Mouse (Mus musculus) heart, embryonic 12.5 days (tissue): ENCODE measurements around the gene Creb5. TPM values are rescaled to one million over a fixed set of nuclear protein-coding genes. Genes with fewer than 3 reads are reported as not detected.
A peak's percentile ranks its signal among the peaks of the same experiment; 100 is the strongest.

ENCODE experiments used
- ATAC-seq: fragments of 200-750 bp; cut with Nextera tagmentation; 2 replicates; pipeline ENCODE4 v1.8.0; 2017; ENCODE audit warnings: moderate TSS enrichment, moderate library complexity; ENCODE audit not compliant: insufficient number of reproducible peaks, low FRiP score
- H3K27ac ChIP-seq: fragments of 300-500 bp; sonication (generic); 2 replicates; pipeline ENCODE4 v1.5.1; 2016; ENCODE audit warnings: mild to moderate bottlenecking, moderate library complexity; ENCODE audit not compliant: poor library complexity, severe bottlenecking
- H3K27me3 ChIP-seq: fragments of 300-500 bp; sonication (generic); replicated peaks from 2 replicates; pipeline ENCODE4 v1.6.1; 2016; ENCODE audit warnings: mild to moderate bottlenecking, moderate library complexity
- H3K36me3 ChIP-seq: fragments of 300-500 bp; sonication (generic); 2 replicates; pipeline ENCODE4 v1.6.1; 2016; ENCODE audit warnings: mild to moderate bottlenecking, moderate library complexity
- H3K4me1 ChIP-seq: fragments of 300-500 bp; sonication (generic); replicated peaks from 2 replicates; pipeline ENCODE4 v1.6.1; 2016; ENCODE audit warnings: mild to moderate bottlenecking
- H3K4me2 ChIP-seq: fragments of 300-500 bp; sonication (generic); 2 replicates; pipeline ENCODE4 v1.6.1; 2016; ENCODE audit warnings: mild to moderate bottlenecking, moderate library complexity
- H3K4me3 ChIP-seq: fragments of 300-500 bp; sonication (generic); 2 replicates; pipeline ENCODE4 v1.5.1; 2016; ENCODE audit warnings: mild to moderate bottlenecking
- H3K9ac ChIP-seq: fragments of 300-500 bp; sonication (generic); 2 replicates; pipeline ENCODE4 v1.6.1; 2016; ENCODE audit warnings: mild to moderate bottlenecking, moderate library complexity
- H3K9me3 ChIP-seq: fragments of 300-500 bp; sonication (generic); replicated peaks from 2 replicates; pipeline ENCODE4 v1.6.1; 2016; ENCODE audit warnings: mild to moderate bottlenecking, moderate library complexity
- WGBS: fragments of 180-500 bp; shearing (Covaris S2); methylation state at CpG from one replicate; pipeline ENCODE4 v1.1.7; 2016; 5-methylcytosine and 5-hydroxymethylcytosine counted together
- polyA plus RNA-seq: library from polyadenylated mRNA; unstranded; fragments of >200 nt; fragmentation: Nextera tagmentation; extraction: Ambion mirVana; gene quantifications from 2 replicates; pipeline ENCODE4 v1.2.1, GENCODE M21; 2016

The Creb5 gene
- polyA plus RNA-seq, 1 experiment from 2014 or later: 34.9 TPM

- ATAC-seq: no peak
- Histone ChIP-seq H3K4me1 (peaks cover 23% of the 10 kb centered on the region), H3K4me3 (no peak overlapping the region)
Measured at GRCm38 (mm10) chr6:53514862-53515261, 227.8 kb downstream of the Creb5 start.

GRCm38 (mm10) chr6:53515611-53516010 lies 228.5 kb downstream of the Creb5 start:
- Histone ChIP-seq H3K4me3 (no peak overlapping the region), H3K9ac (no peak overlapping the region), H3K4me2 (no peak overlapping the region), H3K27ac (no peak overlapping the region), H3K4me1 (peaks cover 19% of the 10 kb centered on the region), H3K9me3 (no peaks in the 10 kb centered on the region), H3K36me3 (no peaks in the 10 kb centered on the region), H3K27me3 (no peaks in the 10 kb centered on the region)
- no peak for ATAC-seq
- 78% methylated on average over 4 of the region's 4 CpGs for WGBS

More at GRCm38 (mm10) chr6:53514862-53515261, 227.8 kb downstream of the Creb5 start:
- H3K4me2 ChIP-seq: no peak overlapping the region
- no peaks in the 10 kb centered on the region for H3K36me3 ChIP-seq
- WGBS: 45% methylated on average over 1 of the region's 1 CpGs
- no peaks in the 10 kb centered on the region for H3K27me3 ChIP-seq
- no peak overlapping the region for H3K27ac ChIP-seq
- no peaks in the 10 kb centered on the region for H3K9me3 ChIP-seq
- no peak overlapping the region for H3K9ac ChIP-seq

GRCm38 (mm10) chr6:53517371-53517945 lies 230.4 kb downstream of the Creb5 start:
- Histone ChIP-seq H3K36me3 (no peaks in the 10 kb centered on the region), H3K9me3 (no peaks in the 10 kb centered on the region), H3K4me1 (peaks cover 19% of the 10 kb centered on the region), H3K9ac (0 out of 2 replicates have a peak overlapping the region, but pooled peaks have one; percentile 9), H3K27ac (0 out of 2 replicates have a peak overlapping the region, but pooled peaks have one; percentile 16), H3K27me3 (no peaks in the 10 kb centered on the region), H3K4me2 (no peak overlapping the region), H3K4me3 (no peak overlapping the region)
- no peak for ATAC-seq
- 49% methylated on average over 5 of the region's 5 CpGs for WGBS

- no peak overlapping the region for H3K27ac ChIP-seq
- WGBS: 85% methylated on average over 13 of the region's 13 CpGs
- no peaks in the 10 kb centered on the region for H3K36me3 ChIP-seq
- ATAC-seq: no peak
- H3K9ac ChIP-seq: no peak overlapping the region
- H3K27me3 ChIP-seq: no peaks in the 10 kb centered on the region
- H3K4me3 ChIP-seq: no peak overlapping the region
- no peaks in the 10 kb centered on the region; the same call in 1 of the 2 replicates for H3K9me3 ChIP-seq
- H3K4me1 ChIP-seq: no peaks in the 10 kb centered on the region
- H3K4me2 ChIP-seq: no peak overlapping the region
Measured at GRCm38 (mm10) chr6:53523743-53524497, 236.8 kb downstream of the Creb5 start.

- ATAC-seq: no peak
- no peaks in the 10 kb centered on the region for H3K36me3 ChIP-seq
- WGBS: 75% methylated on average over 1 of the region's 1 CpGs
- no peak overlapping the region for H3K27ac ChIP-seq
- no peaks in the 10 kb centered on the region for H3K4me1 ChIP-seq
- H3K9ac ChIP-seq: no peak overlapping the region
- no peak overlapping the region for H3K4me3 ChIP-seq
- no peaks in the 10 kb centered on the region for H3K27me3 ChIP-seq
- no peaks in the 10 kb centered on the region; the same call in 1 of the 2 replicates for H3K9me3 ChIP-seq
- H3K4me2 ChIP-seq: no peak overlapping the region
Measured at GRCm38 (mm10) chr6:53526460-53526859, 239.4 kb downstream of the Creb5 start.

GRCm38 (mm10) chr6:53530742-53531141 lies 243.7 kb downstream of the Creb5 start:
- H3K9ac ChIP-seq: no peak overlapping the region
- no peak overlapping the region for H3K4me2 ChIP-seq

GRCm38 (mm10) chr6:53531461-53531860 lies 244.4 kb downstream of the Creb5 start:
- 79% methylated on average over 4 of the region's 4 CpGs for WGBS
- H3K4me1 ChIP-seq: no peaks in the 10 kb centered on the region
- H3K4me2 ChIP-seq: no peak overlapping the region
- ATAC-seq: no peak
- no peak overlapping the region for H3K27ac ChIP-seq
- no peaks in the 10 kb centered on the region; the same call in 1 of the 2 replicates for H3K9me3 ChIP-seq
- H3K4me3 ChIP-seq: no peak overlapping the region
- H3K36me3 ChIP-seq: no peaks in the 10 kb centered on the region
- H3K9ac ChIP-seq: no peak overlapping the region
- H3K27me3 ChIP-seq: no peaks in the 10 kb centered on the region

More at GRCm38 (mm10) chr6:53530742-53531141, 243.7 kb downstream of the Creb5 start:
- Histone ChIP-seq H3K9me3 (no peaks in the 10 kb centered on the region; the same call in 1 of the 2 replicates), H3K27me3 (no peaks in the 10 kb centered on the region), H3K4me1 (no peaks in the 10 kb centered on the region), H3K27ac (no peak overlapping the region), H3K36me3 (no peaks in the 10 kb centered on the region), H3K4me3 (no peak overlapping the region)
- no peak for ATAC-seq
- WGBS: 84% methylated on average over 8 of the region's 8 CpGs

GRCm38 (mm10) chr6:53537530-53537929 lies 250.5 kb downstream of the Creb5 start:
- Histone ChIP-seq H3K9me3 (no peaks in the 10 kb centered on the region), H3K27ac (peak overlapping the region; percentile 16; the same call in 1 of the 2 replicates), H3K4me3 (no peak overlapping the region), H3K4me1 (peaks cover 10% of the 10 kb centered on the region), H3K36me3 (no peaks in the 10 kb centered on the region), H3K4me2 (no peak overlapping the region), H3K27me3 (no peaks in the 10 kb centered on the region), H3K9ac (no peak overlapping the region)
- 91% methylated on average over 4 of the region's 4 CpGs for WGBS
- no peak for ATAC-seq

GRCm38 (mm10) chr6:53541798-53542197 lies 254.7 kb downstream of the Creb5 start:
- 68% methylated on average over 5 of the region's 5 CpGs for WGBS
- no peak overlapping the region for H3K27ac ChIP-seq
- H3K9me3 ChIP-seq: 0 out of 2 replicates have a peak, but pooled peaks cover 3% of the 10 kb centered on the region
- H3K4me3 ChIP-seq: no peak overlapping the region
- no peak for ATAC-seq
- H3K4me2 ChIP-seq: no peak overlapping the region
- no peaks in the 10 kb centered on the region for H3K36me3 ChIP-seq
- no peaks in the 10 kb centered on the region for H3K27me3 ChIP-seq
- peaks cover 20% of the 10 kb centered on the region for H3K4me1 ChIP-seq
- no peak overlapping the region for H3K9ac ChIP-seq

- H3K9ac ChIP-seq: no peak overlapping the region
- peak; percentile 66; the same call in 1 of the 2 replicates for ATAC-seq
- no peaks in the 10 kb centered on the region for H3K36me3 ChIP-seq
- no peaks in the 10 kb centered on the region for H3K27me3 ChIP-seq
- H3K4me3 ChIP-seq: no peak overlapping the region
- no peak overlapping the region for H3K27ac ChIP-seq
- WGBS: 14% methylated on average over 2 of the region's 2 CpGs
- no peak overlapping the region for H3K4me2 ChIP-seq
- peaks cover 29% of the 10 kb centered on the region for H3K4me1 ChIP-seq
- H3K9me3 ChIP-seq: 0 out of 2 replicates have a peak, but pooled peaks cover 3% of the 10 kb centered on the region
Measured at GRCm38 (mm10) chr6:53545483-53545900, 258.4 kb downstream of the Creb5 start.

GRCm38 (mm10) chr6:53545989-53546388 lies 258.9 kb downstream of the Creb5 start:
- Histone ChIP-seq H3K27me3 (no peaks in the 10 kb centered on the region), H3K4me1 (peaks cover 29% of the 10 kb centered on the region), H3K27ac (0 out of 2 replicates have a peak overlapping the region, but pooled peaks have one; percentile 16), H3K4me2 (no peak overlapping the region), H3K4me3 (no peak overlapping the region), H3K36me3 (no peaks in the 10 kb centered on the region), H3K9me3 (0 out of 2 replicates have a peak, but pooled peaks cover 3% of the 10 kb centered on the region), H3K9ac (no peak overlapping the region)
- ATAC-seq: no peak
- WGBS: 41% methylated on average over 5 of the region's 5 CpGs
